Mouse (Mus musculus): ENCODE results near the gene Wdr93. TPM values are rescaled to one million over a fixed set of nuclear protein-coding genes. Genes with fewer than 3 reads are reported as not detected.

Wdr93 gene
- polyA plus RNA-seq, 1 experiment: not detected

GRCm38 (mm10) chr7:79798606-79799005, 55.6 kb downstream of the Wdr93 start:
- no peak for TF ChIP-seq CTCF (IDR thresholded peaks at IDR 0.05; ENCODE audit: low read depth, low read length)
- TF ChIP-seq POLR2A (IDR thresholded peaks at IDR 0.05; ENCODE audit: borderline replicate concordance, low read depth, low read length): no peak
- no peak overlapping the region for H3K27ac ChIP-seq (ENCODE audit: insufficient read depth, low read depth, low read length)

GRCm38 (mm10) chr7:79799048-79799447, 56.1 kb downstream of the Wdr93 start:
- H3K27ac ChIP-seq (ENCODE audit: insufficient read depth, low read depth, low read length): no peak overlapping the region
- TF ChIP-seq CTCF (IDR thresholded peaks at IDR 0.05; ENCODE audit: low read depth, low read length): peak; percentile 78
- no peak for TF ChIP-seq POLR2A (IDR thresholded peaks at IDR 0.05; ENCODE audit: borderline replicate concordance, low read depth, low read length)
- no peaks in the 10 kb centered on the region for H3K4me1 ChIP-seq (ENCODE audit: control insufficient read depth, insufficient read depth, low read length)
- no peak overlapping the region for H3K4me3 ChIP-seq (ENCODE audit: insufficient read depth, low read length)

More at GRCm38 (mm10) chr7:79798606-79799005, 55.6 kb downstream of the Wdr93 start:
- Histone ChIP-seq H3K4me1 (ENCODE audit: control insufficient read depth, insufficient read depth, low read length) (no peaks in the 10 kb centered on the region), H3K4me3 (ENCODE audit: insufficient read depth, low read length) (no peak overlapping the region)

GRCm38 (mm10) chr7:79799506-79799905, 56.5 kb downstream of the Wdr93 start:
- Histone ChIP-seq H3K27ac (ENCODE audit: insufficient read depth, low read depth, low read length) (no peak overlapping the region), H3K4me1 (ENCODE audit: control insufficient read depth, insufficient read depth, low read length) (no peaks in the 10 kb centered on the region), H3K4me3 (ENCODE audit: insufficient read depth, low read length) (no peak overlapping the region)
- no peak for TF ChIP-seq CTCF (IDR thresholded peaks at IDR 0.05; ENCODE audit: low read depth, low read length)
- TF ChIP-seq POLR2A (IDR thresholded peaks at IDR 0.05; ENCODE audit: borderline replicate concordance, low read depth, low read length): no peak

GRCm38 (mm10) chr7:79800336-79800735, 57.4 kb downstream of the Wdr93 start:
- Histone ChIP-seq H3K4me1 (ENCODE audit: control insufficient read depth, insufficient read depth, low read length) (no peaks in the 10 kb centered on the region), H3K27ac (ENCODE audit: insufficient read depth, low read depth, low read length) (no peak overlapping the region), H3K4me3 (ENCODE audit: insufficient read depth, low read length) (no peak overlapping the region)
- no peak for TF ChIP-seq CTCF (IDR thresholded peaks at IDR 0.05; ENCODE audit: low read depth, low read length)

- H3K27ac ChIP-seq (ENCODE audit: insufficient read depth, low read depth, low read length): no peak overlapping the region
- no peaks in the 10 kb centered on the region for H3K4me1 ChIP-seq (ENCODE audit: control insufficient read depth, insufficient read depth, low read length)
- no peak overlapping the region for H3K4me3 ChIP-seq (ENCODE audit: insufficient read depth, low read length)
- TF ChIP-seq POLR2A (IDR thresholded peaks at IDR 0.05; ENCODE audit: borderline replicate concordance, low read depth, low read length) (no peak), CTCF (IDR thresholded peaks at IDR 0.05; ENCODE audit: low read depth, low read length) (no peak)
These were observed 58.4 kb downstream of the Wdr93 start for GRCm38 (mm10) chr7:79801391-79801790.

GRCm38 (mm10) chr7:79802037-79802436, 59.1 kb downstream of the Wdr93 start:
- no peak overlapping the region for H3K4me3 ChIP-seq (ENCODE audit: insufficient read depth, low read length)
- no peaks in the 10 kb centered on the region for H3K4me1 ChIP-seq (ENCODE audit: control insufficient read depth, insufficient read depth, low read length)
- no peak for TF ChIP-seq CTCF (IDR thresholded peaks at IDR 0.05; ENCODE audit: low read depth, low read length)
- no peak for TF ChIP-seq POLR2A (IDR thresholded peaks at IDR 0.05; ENCODE audit: borderline replicate concordance, low read depth, low read length)
- H3K27ac ChIP-seq (ENCODE audit: insufficient read depth, low read depth, low read length): no peak overlapping the region

GRCm38 (mm10) chr7:79803887-79804286, 60.9 kb downstream of the Wdr93 start:
- Histone ChIP-seq H3K4me1 (ENCODE audit: control insufficient read depth, insufficient read depth, low read length) (no peaks in the 10 kb centered on the region), H3K4me3 (ENCODE audit: insufficient read depth, low read length) (no peak overlapping the region), H3K27ac (ENCODE audit: insufficient read depth, low read depth, low read length) (no peak overlapping the region)
- TF ChIP-seq CTCF (IDR thresholded peaks at IDR 0.05; ENCODE audit: low read depth, low read length) (no peak), POLR2A (IDR thresholded peaks at IDR 0.05; ENCODE audit: borderline replicate concordance, low read depth, low read length) (no peak)

GRCm38 (mm10) chr7:79808561-79808960, 65.6 kb downstream of the Wdr93 start:
- TF ChIP-seq CTCF (IDR thresholded peaks at IDR 0.05; ENCODE audit: low read depth, low read length) (no peak), POLR2A (IDR thresholded peaks at IDR 0.05; ENCODE audit: borderline replicate concordance, low read depth, low read length) (no peak)
- no peak overlapping the region for H3K4me3 ChIP-seq (ENCODE audit: insufficient read depth, low read length)
- no peak overlapping the region for H3K27ac ChIP-seq (ENCODE audit: insufficient read depth, low read depth, low read length)
- H3K4me1 ChIP-seq (ENCODE audit: control insufficient read depth, insufficient read depth, low read length): peaks cover 2% of the 10 kb centered on the region

GRCm38 (mm10) chr7:79810611-79811506, 67.9 kb downstream of the Wdr93 start, which contains the start of gene Mesp2:
Mesp2 (plus strand) TSS chr7:79810727.
- TF ChIP-seq CTCF (IDR thresholded peaks at IDR 0.05; ENCODE audit: low read depth, low read length) (no peak), POLR2A (IDR thresholded peaks at IDR 0.05; ENCODE audit: borderline replicate concordance, low read depth, low read length) (no peak)
- Histone ChIP-seq H3K4me1 (ENCODE audit: control insufficient read depth, insufficient read depth, low read length) (peaks cover 2% of the 10 kb centered on the region), H3K4me3 (ENCODE audit: insufficient read depth, low read length) (peak within 1 kb of the TSS; percentile 42), H3K27ac (ENCODE audit: insufficient read depth, low read depth, low read length) (no peak within 1 kb of the TSS)

- no peak overlapping the region for H3K4me3 ChIP-seq (ENCODE audit: insufficient read depth, low read length)
- peaks cover 2% of the 10 kb centered on the region for H3K4me1 ChIP-seq (ENCODE audit: control insufficient read depth, insufficient read depth, low read length)
- no peak overlapping the region for H3K27ac ChIP-seq (ENCODE audit: insufficient read depth, low read depth, low read length)
- TF ChIP-seq CTCF (IDR thresholded peaks at IDR 0.05; ENCODE audit: low read depth, low read length) (no peak), POLR2A (IDR thresholded peaks at IDR 0.05; ENCODE audit: borderline replicate concordance, low read depth, low read length) (no peak)
These were observed 70.4 kb downstream of the Wdr93 start for GRCm38 (mm10) chr7:79813409-79813808.
